Mouse (Mus musculus): ENCODE measurements around the gene Gins2.

Gins2 gene

DNA sequence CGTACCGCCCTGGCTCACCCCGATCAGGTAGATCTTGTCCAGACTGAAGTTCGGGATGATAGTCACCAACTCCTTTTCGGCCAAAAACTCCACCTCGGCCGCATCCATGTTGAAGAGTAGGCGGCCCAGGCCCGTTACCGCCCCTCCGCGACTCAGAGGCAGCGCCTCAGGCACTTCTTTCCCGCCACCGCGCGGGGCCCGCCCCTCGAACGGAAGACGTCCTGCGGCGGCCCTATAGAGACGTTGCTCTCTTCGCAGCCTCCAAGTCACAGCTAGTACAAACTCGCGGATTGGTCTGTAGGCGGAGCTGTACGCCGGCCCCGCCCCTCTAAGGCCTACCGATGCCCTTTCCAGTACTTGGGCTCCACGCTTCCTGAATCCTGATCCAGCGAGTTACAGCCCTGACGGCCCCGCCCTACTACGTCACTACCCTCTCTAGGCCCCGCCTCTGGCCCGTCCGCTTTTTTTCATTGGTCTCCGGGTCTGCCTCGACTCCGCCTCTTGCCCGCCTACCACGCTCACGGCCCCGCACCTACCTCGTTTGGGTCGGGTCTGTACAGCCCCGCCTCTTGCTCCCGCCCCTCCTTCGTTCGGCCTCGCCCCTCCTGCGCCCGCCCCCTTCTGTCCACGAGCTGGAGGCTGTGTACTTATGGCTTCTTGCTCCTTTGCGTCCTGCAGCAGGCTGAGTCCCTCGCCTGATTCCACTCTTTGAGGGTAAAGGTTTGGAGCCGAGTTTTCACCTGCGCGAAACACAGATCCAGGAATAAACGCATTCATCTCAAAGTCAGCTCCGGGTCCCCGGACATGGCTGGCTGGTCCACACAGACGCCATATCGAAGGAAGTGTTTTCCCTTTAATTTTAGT, at the start of gene Gins2:
TSS of gene Gins2 (minus strand) at position 397 of the 864 bp plus-strand sequence.
- peak; percentile 98 for DNase-seq

DNA sequence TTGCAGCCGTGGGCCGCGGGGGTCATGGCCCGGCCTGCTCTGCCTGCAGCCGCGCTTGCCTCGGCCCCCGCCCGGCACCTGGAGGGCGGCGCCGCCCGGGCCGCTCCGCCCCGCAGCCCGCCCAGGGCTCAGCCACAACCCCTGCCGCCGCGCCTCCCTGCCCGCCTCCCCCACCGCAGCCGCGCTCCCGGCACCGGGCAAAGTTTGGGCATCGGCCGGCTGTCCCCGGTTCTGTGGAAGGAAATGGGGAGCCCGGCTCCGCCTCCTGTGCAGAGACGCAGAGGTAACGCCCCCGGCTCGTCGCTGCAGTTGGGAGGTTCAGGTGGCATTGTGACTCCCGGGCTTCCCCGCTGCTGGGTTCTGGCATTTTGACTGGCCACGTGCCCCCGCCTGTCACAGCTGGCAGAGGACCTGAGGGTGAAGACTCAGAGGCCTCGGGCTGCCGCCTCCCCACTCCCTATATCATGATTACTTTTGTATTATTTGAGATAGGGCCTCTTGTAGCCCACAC, 45.3 kb upstream of the Gins2 start:
- peak; percentile 50 for DNase-seq

GRCm38 (mm10) chr8:120633665-120634271, 44.7 kb upstream of the Gins2 start:
- DNase-seq: peak; percentile 34

DNA sequence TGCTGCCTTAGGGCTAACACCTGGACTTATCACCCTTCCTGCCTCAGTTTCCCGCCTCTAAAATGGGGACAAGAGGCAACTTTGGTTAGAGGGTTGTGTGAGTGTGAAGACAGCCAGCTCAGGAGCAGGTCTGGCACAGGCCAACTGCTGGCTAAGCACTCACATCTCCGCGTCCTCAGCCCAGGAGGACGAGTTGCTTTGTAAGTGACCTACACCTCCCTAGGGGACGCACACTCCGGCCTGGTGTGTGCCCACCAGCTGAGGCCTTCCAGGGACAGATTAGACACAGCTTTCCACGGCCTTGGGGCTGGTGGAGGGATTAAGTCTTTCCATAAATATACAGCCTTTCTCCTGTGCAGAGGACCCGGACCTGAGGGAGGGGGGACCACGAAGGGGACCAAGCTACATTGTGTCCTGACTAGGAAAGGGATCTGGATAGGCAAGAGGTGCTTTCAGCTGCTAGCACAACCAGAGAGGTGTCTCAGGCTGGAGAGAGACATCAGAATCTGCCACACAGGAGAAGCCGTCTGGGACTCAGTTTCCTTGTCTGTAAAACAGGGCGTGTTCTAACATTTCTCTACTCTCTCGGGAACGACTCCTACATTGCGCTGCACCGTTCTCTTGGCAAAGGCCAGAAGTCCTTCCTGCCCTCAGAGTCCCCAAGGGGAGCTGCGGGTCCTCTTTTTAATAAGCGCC, 44.0 kb upstream of the Gins2 start:
- no peak for DNase-seq

- DNase-seq: no peak
Measured at GRCm38 (mm10) chr8:120631441-120632375, 42.6 kb upstream of the Gins2 start.

- DNase-seq: no peak
Measured at GRCm38 (mm10) chr8:120630848-120631247, 41.7 kb upstream of the Gins2 start.

DNA sequence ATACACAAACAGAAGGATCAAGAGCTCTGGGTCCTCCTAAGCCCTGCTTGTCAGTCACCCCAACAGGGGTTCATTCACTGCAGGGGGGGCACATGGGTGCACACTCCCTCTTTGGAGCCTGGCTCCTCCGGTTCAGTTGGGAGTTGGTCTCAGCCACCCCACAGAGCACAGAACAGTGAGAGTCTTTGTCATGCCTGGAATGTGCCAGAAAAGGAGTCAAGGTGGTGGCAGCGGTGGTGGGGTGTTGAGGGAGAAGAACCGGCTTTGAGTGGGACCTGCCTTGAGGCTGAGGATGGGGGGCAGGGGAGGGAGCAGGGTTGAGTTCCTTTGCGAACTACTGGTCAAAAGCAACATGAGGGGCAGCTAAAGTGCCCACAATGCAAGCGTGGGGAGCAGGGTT, 40.9 kb upstream of the Gins2 start:
- no peak for DNase-seq

DNA sequence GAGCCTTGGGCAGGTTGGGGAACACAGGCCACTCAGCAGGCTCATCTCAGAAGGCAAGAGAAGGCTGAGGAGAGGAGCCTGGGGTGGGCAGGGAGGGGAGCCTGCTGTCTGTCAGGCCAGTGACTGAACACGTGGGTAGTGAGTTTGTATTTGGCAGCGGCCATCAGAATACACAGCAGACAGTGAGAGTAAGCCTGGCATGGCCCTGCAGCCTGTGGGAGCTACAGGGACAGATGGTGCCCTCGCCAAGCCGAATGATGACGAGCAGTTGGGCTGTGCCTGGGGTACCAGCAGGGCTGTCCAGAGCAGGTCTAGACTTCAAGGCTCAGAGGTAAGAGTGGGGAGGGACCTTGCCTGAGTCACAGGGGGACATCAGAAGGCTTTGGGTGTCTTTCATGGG, 38.2 kb upstream of the Gins2 start:
- no peak for DNase-seq

DNA sequence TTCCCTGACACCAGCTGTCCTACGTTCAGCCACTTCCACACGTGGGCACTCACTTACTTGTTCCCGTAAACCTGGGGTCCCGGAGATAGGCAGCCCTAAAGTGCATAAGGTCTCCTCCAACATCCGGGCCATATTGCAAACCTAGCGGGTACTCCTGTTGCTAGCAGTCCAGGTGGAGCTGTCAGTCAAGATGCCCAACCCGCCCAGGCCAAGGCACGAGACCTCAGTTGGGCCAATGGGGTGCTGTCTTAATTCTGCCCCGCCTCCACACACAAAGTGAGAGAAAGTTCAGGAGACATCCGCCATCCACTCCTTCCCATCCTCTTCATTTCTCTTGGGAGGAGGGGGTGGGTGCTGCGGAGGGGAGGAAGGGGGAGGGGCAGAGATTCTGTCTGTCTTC, 37.4 kb upstream of the Gins2 start:
- no peak for DNase-seq

DNA sequence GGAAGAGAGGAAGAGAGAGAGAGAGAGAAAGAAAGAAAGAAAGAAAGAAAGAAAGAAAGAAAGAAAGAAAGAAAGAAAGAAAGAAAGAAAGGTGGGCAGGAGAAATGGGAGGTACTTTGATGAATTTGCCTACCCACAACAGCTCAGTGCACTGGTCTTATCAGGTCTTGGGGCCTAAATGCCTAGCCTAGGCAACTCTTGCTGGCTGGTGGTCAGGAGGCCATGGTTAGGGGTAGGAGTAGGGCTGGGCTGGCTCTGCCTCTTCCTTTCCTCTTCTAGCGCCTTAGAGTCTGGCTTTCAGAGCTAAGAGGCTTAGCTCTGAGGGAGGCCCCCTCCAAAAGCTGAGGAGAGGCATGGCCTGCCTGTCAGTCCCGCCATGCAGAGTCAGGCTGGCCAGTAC, 34.5 kb upstream of the Gins2 start:
- no peak for DNase-seq

- DNase-seq: no peak
Measured at GRCm38 (mm10) chr8:120622161-120622560, 33.1 kb upstream of the Gins2 start.

GRCm38 (mm10) chr8:120620441-120620840, 31.3 kb upstream of the Gins2 start:
- DNase-seq: no peak

- DNase-seq: peak; percentile 35
Measured at GRCm38 (mm10) chr8:120619235-120620180, 30.4 kb upstream of the Gins2 start.

GRCm38 (mm10) chr8:120618110-120618509, 29.0 kb upstream of the Gins2 start:
- DNase-seq: peak; percentile 56

DNA sequence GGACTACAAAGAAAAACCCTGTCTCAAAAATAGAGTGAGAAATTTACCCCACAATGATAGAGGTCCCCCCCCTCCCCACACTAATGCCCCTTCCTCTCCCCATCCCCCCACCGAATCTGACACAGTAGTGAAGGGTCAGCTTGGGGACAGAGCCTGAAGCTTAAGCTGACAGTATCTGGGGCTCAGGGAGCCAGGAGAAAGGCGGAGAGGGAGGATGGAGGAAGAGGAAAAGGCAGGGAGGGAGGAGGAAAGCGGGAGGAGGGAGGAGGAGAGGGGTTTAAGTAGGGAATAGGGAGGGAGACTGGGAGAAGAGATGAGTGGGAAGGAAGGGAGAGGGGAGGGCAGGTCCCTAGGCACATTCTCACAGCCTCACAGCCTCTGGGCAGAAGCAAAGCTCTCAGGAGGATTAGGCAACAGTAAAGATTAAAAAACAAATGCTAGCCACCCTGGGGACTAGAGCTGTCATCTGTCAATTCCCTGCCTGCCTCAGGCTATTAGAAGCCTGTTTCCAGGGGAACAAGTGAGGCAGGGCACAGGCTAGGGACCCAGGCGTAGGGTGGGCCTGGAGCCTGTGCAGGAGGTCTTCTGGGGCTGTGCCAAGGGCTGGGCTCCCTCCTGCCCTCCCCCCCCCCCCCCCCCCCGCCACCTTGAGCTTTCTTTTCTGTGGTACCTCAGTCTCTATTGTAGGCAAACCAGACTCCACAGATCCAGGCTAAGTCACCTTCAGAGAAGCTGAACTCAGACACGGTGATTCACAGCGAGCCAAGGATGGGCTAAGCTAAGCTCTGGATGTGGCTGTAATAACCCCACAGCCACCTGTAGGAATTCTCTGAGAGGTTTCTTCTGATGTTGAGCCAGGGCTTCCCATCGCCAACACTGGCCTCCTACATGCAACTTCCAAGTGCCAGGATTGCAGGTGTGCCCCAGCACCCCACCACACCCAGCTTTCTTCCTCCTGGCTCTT, 27.8 kb upstream of the Gins2 start:
- DNase-seq: no peak

DNA sequence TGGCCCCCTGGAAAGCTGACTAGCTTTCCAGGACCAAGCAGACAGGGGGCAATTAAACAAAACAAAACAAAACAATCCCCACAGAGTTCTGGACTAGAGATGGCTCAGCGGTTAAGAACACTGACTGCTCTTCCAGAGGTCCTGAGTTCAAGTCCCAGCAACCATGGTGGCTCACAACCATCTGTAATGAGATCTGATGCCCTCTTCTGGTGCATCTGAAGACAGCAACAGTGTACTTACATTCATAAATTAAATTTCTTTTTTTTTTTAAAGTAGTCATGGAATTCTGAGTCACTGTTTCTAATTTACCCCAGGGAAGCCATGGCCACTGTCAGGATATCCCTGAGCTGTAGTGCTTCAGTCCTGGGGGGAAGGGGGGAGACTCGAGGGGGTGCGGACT, 25.4 kb upstream of the Gins2 start:
- DNase-seq: no peak

GRCm38 (mm10) chr8:120610824-120611223, 21.7 kb upstream of the Gins2 start:
- DNase-seq: no peak

- DNase-seq: peak; percentile 55
Measured at GRCm38 (mm10) chr8:120607885-120608284, 18.8 kb upstream of the Gins2 start.

- DNase-seq: no peak
Measured at GRCm38 (mm10) chr8:120607460-120607859, 18.4 kb upstream of the Gins2 start.

DNA sequence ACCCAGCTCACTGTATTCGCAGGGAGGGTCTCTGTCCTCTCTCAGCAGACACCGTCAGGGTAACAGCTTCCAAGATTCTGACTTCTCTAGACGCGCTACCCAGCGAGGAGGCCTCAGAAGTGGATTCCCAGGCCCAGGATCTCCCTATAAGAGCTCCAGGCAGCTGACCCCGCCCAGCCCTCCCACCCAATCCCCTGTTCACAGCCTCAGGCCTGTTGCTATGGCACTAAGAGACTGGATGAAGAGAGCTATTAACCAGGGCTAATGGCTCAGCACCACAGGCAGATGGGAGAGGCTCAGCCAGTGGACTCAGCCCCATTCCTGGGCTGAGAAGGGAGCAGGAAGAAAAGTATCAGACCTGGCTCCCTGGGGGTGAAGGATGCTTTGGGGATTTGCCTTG, 13.6 kb upstream of the Gins2 start:
- DNase-seq: no peak
